Mouse (Mus musculus): Measurements from ENCODE around the gene Gfod1.

The Gfod1 gene

DNA sequence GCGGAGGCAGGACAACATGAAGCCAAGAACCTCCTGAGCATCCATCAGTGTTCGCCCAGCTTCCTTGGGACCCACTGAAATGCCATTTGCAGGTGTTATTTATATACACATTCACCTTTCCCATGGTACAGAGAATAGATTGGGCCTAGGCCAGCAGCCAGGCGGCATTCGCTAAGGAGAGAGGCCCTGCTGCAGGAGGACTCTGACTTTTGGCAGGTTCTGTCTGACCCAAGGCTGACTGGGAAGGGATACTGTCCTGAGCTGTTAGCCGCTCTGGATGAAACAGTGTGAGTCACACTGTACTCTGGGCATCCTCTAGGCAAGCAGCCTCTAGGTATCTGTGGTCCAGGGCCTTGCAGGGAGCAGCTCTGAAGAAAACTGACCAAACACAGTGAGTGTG lies 6.4 kb downstream of the Gfod1 start:
- DNase-seq, result peak; percentile 90

DNA sequence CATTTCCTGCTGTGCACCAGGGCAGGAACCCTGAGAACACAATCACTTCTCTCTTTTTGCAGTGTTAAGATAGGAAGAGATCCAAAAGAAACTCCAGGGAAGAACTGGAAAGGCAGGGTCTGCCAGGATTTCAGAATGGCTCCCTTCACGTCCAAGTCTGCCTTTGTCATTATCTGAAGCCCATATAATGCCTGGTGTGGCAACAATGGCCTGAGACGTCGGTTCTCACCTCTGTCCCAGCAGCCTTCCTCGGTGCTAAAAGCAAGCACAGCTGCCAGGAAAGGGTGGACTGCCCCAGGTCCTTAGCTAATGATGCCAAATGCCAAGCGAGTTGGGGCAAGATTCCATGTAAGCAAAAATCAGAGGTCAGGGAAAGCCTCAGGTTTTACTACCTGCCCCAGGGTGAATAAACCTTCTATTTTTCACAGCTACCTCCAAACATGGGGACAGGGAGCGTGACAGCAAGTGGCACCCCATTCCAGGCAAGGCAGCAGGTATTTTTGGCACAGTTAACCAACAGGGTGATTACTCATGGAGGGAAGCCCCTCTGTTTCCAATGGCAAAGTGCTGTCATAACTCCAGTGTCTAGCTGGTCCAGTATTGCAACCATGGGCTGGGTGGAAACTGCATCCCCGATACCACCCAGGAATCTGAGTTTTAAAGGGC lies 7.7 kb downstream of the Gfod1 start:
- DNase-seq, result peak; percentile 98

DNA sequence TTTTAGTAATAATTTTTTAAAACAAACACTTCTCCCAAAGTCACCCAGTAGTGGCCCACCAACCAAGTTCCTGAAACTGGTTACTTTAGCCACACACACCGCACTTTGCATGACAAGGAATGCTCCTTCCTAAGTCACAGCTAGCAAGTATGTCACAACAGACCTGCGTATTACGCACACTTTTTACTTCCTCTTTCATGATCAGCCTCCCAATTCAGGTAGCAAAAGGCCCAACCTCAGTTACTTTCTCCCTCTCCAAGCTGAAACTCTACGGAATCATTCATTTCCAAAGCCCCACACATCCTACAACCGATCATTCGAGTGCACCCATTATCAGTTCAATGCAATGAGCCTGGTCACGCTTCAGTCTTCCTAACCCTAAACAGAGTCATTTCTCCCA lies 8.3 kb downstream of the Gfod1 start:
- no peak for DNase-seq

DNA sequence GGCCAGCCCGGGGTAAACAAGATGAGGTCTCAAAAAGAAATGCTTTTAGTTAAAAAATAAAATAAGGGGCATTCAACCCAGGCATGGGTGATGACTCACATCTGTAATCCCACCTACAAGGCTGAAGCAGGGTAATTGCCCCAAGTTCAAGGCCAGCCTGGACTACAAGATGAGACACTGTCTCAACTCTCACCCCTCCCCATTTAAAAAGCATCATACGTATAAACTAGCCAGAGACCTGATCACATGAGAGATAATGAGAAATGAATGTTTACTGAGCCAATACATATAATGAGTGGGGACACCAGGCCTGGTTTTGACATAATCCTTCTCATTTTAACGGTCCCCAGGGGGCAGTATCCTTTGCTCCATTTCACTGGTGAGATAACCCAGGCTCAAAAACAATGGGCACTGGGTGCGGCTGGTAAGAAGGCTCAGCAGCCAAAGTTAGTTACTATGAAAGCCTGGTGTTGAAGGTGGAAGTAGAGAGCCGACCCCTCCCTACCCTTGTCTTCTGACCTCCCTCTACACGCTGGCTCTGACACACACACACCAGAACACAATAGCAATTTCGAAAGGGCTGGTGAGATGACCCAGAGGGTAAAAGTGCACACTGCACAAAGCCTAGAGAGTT lies 8.9 kb downstream of the Gfod1 start:
- peak; percentile 98 for DNase-seq

DNA sequence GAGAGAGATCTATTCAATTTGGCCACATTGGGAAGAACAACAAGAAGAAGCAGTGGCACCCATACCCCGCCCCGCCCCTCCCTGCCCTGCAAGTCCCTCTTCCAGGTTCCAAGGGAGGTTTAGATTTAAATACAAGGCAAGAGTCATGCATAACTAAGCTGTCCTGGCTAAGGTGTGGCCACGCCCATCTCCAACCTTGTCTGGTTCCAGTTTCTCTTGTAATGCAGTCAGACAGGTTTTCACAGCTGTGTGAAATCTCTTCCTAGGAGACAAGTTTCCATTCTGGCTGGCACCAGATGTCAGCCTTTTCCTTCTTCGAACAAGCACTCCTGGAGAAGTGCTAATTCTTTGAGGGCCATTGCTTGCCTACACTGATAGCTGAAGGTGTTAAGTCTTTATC lies 11.1 kb downstream of the Gfod1 start:
- DNase-seq, result no peak

DNA sequence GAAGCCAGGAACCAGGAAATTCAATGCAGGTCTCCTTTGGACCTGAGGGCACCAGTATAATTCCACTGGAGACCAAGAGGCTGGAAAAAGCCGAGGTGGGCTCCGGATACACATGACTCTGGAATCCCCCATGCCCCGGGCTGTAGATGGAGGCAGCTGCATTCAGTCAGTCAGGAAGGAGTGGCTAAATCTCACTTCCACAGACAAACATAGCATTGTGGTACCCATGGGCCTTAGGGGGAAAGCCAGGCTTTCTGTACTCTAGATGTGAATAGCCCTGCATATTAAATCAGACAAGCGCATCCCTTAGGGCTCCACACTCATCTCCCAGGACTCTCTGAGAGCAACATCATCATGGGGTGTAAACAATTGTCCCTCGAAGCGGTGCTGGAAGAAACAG lies 14.9 kb downstream of the Gfod1 start:
- peak; percentile 84 for DNase-seq

DNA sequence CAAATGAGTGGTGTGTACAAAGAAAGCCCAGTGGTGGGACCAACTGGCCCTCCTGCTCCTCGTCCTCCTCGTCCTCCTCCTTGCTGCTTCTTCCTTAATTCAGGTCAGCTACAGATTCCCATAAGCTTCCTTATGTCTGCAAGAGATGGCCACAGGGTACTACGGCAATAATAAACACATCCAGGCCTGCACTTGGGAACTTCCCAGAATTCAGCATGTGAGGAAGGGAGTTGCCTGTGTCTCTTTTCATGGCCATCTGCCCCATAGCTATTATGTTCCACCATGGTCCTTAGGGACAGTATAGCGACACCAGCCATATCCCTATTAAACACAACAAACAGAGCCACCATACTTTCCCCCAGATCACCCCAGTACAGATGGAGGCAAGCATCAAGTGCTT lies 15.5 kb downstream of the Gfod1 start:
- peak; percentile 88 for DNase-seq

DNA sequence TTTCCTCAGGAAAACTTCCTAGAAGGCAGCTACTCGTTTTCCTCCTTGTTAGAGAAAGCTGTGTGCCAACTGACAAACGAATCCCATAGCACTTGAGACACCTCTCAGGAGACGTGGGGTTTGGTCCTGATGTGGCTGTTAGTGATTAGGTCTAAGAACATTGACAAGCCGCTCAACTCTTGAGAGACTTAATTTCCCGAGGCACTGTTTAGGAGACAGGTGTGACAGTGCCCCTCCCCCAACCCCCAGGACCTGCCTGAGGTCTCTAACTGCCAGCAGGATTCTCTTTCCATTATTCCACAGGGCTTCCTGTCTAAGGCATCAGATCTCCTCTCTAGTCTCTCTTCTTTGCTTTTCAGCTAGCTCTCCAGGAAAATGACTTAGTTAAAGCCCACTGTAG lies 15.9 kb downstream of the Gfod1 start:
- DNase-seq, result no peak

DNA sequence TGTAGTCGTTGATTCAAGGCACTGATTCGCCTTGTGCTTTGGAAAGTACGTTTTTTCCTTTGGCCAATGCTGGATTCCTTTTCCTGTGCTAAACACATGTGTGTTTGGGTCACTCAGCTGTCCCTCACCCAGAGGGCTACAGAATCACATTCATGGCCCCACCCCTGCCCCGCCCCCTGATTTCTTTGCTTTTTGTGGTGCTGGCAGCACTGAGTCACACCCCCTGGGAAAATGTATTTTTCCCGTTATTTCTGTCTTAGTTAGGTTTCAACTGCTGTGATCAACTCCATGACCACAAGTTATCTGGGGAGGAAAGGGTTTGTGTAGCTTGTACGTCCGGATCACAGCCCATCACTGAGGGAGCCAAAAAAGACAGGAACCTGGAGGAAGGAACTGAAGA lies 17.1 kb downstream of the Gfod1 start:
- no peak for DNase-seq

DNA sequence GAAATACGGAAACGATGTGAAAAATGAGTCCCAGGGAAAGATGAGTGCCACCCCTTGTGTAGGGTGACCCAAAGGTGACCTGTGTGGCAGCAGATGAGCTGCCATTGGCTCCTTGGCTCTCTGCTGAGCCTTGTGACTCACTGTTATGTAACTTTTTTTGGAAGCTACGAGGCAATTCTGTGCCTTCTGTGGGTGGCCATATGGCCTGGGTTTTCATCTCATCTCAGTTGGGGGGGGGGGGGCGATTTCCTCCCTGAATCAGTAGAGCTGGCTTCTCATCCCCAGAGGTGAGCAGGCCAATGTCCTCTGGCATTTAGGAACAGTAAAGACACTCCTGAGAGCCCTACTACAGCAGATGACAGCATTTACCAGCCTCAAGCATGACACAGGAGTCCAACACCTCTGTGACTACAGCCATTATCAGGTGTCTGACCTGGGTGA lies 19.2 kb downstream of the Gfod1 start:
- DNase-seq, result peak; percentile 92

DNA sequence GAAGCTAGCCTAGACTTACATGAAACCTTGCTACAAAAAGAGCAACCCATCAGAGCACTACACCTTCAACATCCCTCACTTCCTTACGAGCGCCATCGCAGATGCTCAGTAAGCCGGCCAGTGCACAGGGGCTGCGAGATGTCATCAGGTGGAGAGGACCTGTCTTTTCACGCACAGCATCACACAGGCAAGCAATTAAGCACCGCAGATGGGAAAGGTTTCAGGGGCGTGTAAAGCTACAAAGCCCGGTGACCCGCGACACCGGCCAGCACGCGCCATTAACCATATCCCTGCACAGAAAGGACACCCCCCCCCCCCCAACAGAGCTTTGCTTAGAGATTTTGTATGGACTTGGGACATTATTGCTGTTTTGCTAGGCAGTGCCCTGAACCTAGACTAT lies 30.1 kb downstream of the Gfod1 start:
- no peak for DNase-seq

DNA sequence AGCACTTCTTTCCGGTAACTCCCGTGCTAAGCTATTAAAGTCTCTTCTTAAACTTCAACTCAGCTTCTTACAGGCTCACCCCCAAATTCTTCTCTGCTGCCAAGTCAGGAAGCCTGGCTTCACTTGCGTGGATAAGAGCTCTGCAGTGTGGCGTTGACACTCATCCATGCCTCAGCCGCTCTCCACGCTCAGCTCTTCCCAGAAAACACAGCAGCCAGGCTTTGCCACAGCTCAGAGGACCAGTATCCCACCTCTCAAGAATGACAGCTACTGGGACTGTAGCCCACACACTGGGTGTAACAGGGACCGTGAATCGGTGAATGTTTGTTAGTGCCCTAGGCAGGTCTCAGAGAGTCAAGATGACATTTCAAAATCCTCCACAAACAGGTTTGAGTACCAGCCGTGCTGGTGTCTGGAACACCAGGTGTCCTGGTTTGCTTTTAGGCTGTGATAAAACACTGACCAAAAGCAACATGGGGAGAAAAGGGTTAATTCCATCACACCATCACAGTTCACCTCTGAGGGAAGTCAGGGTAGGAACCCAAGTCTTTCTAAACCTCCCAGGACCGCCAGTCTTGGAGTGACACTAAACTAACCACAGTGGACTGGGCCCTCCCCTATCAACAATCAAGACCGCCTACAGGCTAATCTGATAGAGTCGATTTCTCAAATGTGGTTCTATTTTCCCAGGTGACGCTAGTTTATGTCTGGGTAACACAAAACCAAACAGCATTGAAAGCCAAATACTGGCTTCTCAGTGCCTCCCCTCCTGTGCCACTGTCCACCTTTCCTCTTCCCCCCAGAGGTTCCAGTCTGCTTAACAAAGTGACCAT lies 31.5 kb downstream of the Gfod1 start:
- DNase-seq, result no peak

DNA sequence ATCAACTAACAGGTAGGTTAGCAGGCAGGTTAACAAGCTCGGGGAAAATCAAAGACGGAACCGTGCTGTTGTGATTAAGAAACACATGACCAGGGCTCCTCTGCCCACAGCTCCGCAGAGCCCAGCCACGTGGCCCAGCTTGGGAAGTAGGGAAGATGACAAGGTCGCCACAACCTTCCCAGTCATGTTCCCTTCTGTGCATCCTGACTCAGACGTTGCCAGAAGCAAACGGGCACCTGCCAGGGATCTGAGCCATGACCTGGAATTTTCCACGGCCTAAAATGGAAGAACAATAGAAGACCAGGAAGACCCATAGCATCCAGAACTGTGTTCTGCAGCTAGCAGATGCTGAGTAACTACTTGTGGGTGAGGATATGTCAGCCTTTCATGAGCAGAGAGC lies 32.5 kb downstream of the Gfod1 start:
- DNase-seq, result peak; percentile 96

DNA sequence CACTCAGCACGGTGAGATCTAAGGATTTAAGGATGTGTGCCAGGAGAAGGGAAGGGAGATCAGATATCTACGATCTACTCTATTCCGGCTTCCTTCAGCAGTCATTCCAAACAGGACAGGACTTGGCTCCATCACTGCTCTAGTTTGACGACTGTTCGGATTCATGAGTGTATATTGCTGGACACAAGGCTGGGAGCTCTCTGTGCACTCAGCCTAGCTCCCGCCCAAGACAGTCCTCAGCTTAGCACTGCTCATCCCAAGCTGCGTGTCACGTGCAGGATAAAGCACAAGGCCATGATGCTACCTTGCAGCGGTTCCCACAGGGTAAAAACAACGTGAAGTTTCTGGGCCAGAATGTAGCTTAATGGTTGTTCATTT lies 33.8 kb downstream of the Gfod1 start:
- no peak for DNase-seq

DNA sequence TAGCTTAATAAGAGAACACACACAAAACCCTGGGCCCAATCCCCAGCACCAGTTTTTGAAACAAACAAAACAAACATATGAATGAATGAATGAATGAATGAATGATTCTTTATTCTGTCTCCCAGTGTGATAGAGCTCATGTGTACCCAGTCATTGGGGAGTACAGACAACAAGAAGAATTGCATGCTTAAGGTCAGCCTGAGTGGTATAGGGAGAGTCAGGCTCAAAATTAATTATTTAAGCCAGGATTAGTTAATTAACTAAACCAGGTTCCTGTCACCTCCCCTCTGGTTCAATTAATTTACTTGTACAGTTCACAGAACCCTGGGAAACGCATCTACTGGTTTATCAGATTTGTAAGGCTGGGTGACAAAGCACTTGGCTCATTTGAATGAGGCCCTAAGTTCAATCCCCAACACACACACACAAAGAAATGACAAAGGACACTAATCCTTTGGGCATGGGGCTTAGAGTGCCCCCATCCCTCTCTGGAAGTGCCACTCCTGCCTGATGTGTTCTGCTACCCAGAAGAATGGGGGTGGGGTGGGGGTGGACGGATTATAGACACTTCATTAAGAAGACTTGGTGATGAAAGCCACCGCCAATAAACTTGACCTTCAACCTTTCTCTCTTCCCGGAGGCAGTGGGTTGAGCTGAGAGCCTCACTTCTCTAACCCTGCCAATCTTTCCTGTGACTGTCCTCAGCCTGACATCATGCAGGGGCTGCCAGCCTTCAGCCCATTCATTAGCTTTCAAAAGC lies 34.3 kb downstream of the Gfod1 start:
- no peak for DNase-seq

DNA sequence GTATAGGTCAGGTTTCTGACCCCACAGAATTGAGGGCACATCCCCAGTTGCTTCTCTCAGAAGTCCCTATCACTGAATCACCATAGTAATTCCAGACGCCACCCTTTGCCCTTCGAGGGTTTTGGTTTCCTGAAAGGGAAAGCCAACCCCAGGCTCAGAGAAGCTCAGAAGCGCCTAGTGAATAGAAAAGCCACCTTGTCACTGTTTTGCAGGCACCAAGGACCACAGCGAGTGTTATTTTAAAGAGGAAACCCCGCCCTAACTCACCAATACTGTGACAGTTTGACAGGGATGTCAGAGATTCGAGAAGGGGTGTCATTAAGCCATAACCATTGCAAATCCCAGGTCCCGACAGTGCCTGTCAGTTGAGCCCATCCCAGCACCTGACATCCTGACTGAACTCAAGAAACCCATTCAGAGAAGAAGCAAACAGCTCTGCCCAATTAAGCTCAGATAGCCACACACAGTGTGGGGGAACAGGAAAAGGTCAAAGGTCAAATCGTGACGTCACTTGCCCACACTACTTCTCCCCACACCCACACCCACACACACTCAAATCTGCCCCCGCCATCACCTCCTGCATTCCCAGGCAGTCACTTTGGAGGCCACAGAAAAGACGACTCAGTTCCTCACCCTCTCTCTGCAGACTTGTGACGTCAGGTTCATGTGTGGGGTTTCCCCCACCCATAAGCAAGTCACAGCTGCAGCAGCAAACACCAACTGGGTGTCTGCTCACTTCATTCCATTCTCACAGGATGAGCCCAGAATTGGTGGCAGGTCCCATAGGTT lies 35.2 kb downstream of the Gfod1 start:
- no peak for DNase-seq

DNA sequence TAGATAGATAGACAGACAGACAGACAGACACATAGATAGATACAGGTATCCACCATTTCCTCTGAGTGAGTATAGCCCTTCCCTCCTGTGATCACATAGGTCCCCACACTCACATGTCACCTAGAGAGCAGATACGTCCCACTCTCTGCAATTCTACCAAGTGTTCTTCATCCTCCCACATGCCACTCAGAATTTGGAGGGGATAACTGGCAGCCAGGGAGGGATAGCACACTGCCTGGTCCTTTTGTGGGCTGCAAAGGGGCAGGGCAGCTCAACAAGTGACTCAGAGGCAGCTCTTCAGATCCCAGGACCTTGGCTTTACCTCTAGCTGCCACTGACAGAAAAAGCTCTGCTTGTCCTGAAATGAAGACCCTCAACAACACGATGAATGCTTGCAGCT lies 36.1 kb downstream of the Gfod1 start:
- DNase-seq, result no peak

DNA sequence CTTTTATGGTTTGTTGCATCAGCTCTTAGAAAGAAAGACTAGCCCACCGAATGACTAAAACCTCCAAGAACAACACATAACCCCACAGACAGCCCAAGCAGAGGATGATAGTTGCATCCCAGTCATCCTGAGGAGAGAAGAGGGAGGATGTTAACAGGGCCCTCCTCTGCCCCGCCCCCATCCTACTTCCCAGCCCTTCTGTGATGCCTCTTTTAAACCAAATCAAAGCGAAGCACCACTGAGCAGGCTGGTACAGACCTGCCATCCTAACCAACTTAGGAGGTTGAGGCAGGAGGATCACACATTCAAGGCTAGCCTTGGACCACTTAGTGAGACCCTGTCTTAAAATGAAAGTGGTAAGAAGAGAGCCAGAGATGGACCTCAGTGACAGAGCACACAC lies 36.8 kb downstream of the Gfod1 start:
- no peak for DNase-seq

DNA sequence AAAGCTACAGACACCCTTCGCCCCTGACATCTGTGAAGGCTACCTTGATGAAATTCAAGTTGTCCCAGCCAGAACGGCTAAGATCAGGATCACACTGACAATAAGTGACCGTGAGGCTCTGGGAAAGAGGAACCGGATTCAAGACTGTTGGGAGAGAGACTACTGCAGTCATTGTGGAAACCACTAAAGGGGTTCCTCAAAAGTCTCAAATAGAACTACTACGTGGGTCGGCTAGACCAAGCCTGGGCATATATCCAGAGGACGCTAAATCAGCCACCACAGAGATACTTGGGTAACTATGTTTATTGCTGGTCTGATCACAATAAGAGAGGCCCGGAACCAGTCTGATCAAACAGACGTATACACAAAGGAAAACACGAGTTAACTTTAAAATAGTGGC lies 37.6 kb downstream of the Gfod1 start:
- DNase-seq, result no peak

DNA sequence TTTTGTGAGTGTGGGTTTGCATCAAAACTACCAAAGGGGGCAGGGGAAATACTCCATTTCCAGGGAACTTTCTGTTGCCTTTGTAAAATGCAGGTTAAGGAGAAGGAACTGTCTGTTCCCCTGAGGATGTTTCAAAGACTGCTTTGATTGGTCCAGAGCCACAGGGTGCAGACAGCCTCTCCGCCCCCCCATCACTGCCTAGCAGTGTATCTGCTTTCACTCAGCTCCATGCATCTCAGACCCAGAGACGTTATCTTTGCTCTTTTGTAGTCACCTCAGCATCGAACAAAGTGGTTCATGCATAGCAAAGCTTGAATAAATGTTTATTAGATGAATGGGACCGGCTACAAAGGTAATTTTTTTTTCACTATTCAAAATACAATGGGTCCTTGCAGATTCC lies 38.9 kb downstream of the Gfod1 start:
- no peak for DNase-seq

DNA sequence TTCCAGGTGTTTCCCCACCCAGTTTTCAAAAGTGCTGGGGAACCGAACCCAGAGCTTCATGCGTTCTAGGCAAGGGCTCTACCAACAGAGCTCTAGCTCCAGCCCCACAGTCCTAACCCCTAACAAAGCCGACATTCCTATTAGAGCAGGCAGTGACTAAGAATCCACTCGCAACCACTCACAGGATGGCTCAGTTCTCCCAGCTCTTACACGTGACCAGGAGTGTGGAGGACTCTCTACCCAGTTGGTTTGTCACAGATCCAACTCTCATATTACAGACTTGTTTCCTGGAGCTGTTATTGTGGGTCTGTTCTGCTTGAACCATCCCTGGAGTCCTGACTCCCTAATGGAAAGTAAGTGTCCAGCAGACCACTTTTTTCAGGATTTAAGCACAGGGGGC lies 40.3 kb downstream of the Gfod1 start:
- no peak for DNase-seq

DNA sequence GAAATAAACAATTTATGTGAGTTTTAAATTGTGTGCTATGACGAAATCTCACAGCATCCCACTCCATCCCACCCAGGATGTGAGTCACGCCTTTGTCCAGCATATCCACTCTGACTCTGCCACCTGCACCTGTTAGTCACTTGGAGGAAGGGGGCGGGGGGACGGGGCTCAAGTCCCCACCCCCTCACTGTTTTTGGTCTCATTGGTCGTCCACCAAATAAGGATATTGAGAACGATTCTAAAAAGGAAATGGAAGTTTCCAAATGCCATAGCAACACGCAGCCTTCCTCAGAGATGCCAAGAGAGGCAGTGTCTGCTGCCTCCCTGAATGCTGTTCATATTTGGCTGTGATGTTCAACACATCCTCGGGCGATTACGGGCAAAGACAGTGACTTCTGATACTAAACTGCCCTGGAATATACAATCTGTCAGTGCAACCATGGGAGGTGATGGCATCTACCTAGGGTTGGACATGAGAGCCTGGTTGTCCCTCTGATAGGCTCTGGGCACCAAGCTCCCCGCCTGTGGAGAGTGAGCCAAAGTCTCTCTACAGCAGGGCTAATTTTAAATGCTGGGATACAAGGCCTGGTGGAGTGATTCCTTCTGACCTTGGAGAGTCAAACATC lies 41.7 kb downstream of the Gfod1 start:
- DNase-seq, result peak; percentile 97

All from heart, adult 11 months (tissue).